Mouse (Mus musculus): ENCODE measurements at regions not wholly inside any gene's neighbourhood (a gene's known extent, or its start where the extent isn't known, plus 50 kb on each side); places are given as distances from the start of the nearest gene placed in this dataset.

DNA sequence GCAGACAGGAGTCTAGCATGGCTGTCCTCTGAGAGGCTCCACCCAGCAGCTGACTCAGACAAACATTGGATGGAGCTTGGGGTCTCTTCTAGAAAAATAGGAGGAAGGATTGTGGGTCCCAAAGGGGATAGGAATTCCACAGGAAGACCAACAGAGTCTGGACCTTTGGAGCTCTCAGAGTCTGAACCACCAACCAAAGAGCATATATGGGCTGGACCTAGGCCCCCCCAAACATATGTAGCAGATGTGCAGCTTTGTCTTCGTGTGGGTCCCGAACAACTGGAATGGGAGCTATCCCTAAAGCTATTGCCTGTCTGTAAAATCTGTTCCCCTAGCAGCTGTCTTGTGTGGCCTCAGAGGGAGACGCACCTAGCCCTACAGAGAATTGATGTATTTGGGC is 50.1 kb upstream of the Cpm start:
- DNase-seq = no peak

DNA sequence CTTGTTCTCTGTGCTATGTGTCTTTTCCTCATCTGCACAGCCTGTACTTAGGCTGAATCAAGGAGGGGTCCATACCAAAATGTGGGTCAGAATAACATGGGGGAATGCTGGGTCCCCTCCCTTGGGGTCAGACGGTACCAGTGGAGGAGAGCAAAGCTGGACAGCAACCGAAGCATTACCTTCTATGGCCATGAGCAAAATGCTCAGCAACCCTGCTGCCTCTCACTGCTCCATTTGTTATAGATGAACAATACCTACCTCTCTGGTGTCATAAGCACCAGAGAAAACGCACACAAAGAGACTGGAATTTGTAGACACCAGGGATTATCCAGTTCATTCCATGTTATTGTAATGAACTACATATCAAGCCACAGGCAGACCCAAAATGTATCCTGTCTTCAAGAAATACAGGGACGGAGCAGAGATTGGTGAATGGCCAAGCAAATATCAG is 50.6 kb upstream of the Cpm start:
- DNase-seq = no peak

DNA sequence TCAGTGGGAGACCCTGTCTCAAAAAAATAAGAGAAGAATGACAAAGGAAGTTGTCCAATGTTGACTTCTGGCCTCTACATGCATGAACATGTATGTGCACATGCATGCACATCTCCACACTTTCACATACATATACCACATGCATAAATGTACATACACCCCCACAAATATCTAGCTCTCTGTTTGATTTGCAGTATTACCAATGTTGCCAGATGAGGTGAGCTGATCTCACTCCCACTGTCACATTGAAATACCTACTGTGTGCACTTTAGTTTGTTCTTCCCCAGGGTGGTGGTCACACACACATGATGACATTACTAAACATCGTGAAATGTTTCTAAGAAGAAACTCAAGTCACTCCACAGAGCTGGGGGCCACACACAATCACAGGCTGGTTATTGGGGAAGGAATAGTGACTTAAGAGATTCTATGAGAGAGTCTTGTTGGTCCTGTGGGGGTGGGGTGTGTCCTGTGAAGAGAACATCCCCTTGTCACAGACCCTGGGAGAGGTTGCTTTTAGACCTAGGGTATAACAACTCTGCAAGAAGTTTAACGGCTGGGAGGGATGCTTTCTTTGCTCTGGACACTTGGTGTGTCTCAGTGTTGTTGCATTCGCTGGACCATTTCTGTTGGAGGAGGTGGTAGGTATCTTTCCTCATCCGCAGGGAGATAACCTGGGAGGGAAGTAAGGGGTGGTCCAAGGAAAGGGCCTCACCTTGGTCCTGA is 51.2 kb upstream of the Cpm start:
- DNase-seq = no peak

DNA sequence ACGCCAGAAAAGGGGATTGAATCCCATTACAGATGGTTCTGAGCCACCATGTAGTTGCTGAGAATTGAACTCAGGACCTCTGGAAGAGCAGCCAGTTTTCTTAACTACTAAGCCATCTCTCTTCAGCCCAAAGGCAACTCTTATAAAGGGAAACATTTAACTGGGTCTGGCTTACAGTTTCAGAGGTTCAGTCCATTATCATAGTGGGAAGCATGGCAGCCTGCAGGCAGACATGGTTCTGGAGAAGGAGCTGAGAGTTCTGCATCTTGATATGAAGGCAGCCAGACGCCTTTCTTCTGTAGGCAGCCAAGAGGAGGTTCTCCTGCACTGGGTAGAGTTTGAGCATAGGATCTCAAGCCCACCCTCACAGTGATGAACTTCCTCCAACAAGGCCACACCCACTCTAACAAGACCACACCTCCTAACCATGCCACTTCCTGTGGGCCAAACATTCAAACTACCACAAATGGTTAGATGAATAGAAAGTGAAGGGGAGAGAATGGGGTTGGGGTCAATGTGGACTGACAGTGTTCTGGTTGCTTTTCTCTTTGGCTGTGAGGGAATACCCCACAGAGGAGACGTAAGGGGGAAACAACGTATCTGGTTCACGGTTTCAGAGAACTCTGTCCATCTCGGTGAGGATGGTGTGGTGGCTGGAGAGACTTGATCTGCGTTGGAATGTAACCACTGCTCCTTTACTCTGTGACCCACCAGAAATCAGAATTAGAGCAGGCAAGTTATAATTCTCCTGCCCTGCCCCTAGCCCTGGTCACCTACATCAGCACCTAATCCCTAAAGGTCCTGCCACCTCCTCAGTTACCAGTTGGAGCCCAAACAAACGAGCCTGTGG is 52.2 kb upstream of the Cpm start:
- no peak for DNase-seq

DNA sequence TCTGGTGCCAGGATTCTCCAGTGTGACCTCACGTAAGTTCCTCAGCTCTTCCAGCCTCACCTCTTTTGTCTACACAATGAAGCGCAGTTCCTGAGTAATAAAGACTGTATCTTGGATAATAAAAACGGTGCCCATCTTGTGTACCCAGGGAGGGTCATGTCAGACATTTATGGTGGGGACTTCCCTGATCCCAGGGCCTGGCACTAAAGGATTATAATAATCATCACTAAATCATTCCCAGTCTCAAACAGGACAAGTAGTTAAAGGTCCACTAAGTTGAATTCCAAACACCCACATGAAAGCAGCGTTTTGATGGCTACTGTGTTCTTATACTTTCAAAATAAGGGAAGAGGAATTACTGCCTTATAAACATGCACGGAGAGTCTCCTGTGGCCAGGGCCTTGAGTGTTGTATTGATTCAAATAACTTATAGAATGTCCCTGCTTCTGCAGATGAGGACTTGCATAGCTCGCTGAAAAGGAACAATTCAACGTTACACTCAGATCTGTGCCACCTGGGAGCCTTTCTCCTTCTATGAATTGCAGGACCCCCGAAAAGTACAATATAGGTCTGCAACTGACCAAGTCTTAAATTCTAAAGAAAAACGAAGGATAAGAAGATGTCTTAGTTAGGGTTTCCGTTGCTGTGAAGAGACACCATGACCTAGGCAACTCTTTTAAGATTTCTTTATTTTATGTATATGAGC is 53.0 kb upstream of the Cpm start:
- no peak for DNase-seq

DNA sequence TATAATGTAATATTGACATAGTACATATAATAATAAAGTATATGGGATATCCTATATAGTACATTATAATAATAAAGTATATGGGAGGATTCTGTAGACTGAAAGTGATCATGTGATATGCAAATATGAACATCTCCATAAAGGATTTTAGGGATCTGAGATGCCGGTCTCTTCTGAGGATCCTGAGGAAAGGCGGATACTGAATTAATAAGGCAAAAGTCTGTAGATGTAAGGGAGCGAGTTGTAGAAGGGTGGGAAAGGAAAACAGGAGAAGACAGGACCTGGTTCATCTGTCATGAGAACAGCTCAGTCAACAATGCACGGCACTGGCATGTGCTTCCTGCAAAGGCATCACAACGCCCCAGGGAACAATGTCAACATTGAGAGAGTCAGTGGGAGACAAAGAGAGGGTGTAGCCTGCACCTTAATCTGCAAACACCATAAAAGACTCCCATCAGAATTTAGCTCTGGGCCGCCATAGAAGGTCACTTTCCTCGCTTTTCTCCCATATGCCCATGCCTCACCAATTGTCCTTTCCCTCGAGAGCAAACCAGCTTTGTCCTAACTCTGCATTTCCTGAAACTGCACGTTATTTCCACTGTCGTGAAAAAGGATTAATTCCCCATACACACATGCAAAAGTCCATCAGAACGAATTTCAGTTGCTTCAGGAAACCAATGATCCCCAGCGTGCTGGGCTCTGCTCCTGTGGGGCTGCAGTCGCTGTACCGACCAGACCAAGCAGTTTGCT is 53.7 kb upstream of the Cpm start:
- no peak for DNase-seq

DNA sequence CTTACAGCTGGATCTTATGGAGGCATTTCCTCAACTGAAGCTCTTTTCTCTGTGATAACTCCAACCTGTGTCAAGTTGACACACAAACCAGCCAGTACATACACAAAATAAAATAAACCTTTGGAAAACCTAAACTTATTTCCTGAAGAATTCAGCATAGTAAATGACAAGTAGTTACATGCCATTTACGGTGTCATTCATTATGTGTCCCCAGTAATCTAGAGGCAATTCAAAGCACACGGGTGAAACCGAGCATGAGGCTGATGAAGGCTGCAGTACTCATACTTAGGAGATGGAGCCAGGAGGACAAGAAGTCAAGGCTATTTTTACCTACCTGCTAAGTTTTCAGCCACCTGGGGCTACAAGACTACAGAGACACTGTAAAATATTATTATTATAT is 54.4 kb upstream of the Cpm start:
- no peak for DNase-seq

DNA sequence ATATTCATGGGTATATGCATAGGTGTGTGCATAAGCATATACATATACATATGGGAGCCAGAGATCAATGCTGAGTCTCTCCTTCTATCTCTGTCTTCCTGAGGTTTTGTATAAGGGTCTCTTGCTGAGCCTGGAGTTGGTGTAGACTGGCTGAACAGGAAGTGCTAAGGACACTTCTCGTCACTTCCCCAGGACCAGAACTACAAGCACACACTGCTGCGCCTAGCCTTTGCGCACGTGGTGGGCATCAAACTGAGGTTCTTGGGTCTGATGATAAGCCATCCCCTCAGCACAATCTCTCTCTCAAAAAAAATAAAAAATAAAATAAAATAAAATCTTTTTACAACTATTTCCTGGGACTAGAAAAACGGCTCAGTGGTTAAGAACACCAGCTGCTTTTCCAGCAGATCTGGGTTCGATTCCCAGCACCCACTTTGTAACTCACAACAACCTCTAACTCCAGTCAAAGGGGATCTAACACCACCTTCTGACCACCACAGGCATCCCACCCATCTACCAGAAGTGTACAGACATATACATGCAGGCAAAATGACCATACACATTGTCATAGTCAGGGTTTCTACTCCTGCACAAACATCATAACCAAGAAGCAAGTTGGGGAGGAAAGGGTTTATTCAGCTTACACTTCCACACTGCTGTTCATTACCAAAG is 55.1 kb upstream of the Cpm start:
- DNase-seq = no peak

DNA sequence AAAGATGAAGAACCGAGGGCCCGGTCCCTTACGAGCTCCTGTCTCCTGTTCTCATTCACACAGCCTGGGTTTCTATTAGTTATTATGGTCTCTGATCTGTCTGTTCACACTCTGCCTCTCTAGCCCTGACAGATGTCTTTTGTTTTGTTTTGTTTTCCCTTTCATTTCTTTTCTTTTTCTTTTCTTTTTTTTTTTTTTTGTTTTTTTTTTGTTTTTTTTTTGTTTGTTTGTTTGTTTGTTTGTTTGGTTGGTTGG is 55.8 kb upstream of the Cpm start:
- no peak for DNase-seq

DNA sequence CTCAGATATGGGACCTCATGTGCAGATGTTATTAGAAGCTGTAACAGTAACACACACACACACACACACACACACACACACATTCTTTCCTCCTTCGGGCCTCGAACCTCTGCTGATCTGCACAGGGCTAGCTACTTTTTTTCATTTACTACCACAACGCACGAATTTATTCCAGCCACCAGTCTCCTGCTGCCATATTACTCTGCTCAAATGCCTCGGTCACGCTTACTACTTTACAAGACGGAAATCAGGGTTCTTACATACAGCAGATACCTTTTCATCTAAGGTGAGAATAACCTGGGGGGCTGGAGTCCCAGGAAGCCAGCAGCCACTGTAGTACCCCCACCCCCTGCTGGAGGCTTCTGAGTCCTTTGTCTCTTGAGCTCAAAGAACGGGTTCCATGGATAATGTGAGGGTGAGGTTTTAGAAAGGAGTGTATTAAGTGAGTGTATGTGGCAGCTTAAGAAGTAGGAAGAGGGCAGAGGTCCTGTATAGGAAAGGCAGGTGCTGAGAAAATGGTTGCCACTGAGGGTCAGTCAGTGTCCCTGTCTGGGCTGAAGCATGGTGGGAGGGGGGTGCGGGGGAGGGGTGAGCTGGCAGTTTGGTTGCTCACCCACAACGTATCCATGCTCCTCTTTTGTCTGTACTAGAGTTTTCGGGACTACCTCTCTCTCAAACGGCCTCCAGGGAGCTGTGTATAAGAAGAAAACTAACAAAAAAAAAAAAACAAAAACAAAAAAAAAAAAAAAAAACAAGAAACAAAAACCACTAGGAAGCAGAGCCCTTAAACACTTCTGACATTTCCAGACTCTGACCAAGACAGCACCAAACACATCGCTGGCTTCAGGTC is 56.3 kb upstream of the Cpm start:
- no peak for DNase-seq

DNA sequence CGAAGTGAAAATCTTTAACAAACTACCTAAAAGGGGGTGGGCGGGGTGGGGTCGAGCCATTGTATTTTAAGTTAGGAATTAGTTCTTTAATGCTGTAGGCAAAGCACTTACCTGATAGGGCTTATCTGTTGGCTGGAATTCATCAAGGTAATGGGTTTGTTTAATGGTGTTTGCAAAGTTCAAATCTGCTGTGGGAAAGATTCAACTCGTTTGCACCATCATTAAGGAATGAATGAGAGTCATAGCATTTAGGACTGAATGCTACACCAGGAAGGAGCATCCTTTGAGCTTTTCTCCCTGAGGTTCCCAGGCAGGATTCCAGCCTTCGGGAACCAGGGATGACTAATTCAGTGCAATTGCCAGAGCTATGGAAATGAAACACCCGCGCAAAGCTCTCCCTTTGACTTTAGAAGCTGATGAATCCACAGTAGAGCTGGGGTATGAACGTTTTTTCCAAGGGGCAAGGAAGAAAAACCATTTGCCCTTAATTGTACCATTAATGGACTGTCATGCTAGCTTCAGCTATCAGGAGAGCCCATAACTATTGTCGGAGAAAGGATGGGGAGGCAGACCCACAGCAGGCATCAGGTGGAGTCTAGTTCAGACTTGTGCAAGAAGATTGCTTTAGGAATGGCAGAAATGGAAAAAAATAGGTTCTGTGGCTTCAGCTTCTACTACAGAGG is 57.3 kb upstream of the Cpm start:
- peak; percentile 28 for DNase-seq

DNA sequence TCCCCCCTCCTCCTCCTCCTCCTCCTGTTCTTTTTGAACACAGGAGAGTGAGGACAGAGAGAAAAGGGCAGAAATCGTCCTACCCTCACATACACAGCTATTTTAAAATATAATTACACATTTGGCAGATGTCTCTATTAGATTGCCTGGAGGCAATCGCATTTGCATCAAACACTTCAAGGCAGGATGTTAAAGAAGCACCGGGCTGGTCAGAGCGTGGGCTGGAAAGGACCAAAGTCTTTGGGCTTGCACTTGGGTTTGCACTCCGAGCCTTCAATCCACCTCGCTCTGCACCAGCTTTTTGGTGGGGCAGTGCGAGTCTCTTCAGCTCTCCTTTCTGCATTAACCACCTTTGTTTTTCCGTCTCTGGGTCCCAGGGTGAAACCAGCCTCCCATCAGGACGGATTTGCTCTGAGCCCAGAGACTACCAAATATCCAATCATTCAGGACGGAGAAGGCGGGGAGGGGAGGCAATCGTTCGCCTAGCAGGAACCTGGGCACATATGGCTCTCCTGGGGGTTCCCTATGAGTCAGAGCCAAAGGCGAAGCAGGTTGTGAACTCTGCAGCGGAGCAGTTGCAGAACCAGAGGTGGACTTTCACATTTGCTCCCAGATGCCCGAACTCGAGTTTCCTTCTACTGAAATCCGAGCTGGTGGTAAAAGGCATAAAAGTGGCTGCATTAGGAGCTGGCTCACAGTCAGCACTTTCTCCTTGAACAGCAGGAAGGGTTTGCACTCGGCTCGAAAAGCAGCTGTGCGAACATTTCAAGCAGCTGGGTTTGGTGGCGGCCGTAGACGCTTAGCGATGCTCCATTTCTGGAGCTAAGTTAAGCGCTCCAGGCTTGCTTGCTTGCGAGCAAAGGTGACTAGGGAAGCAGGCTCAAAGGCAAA is 58.1 kb upstream of the Cpm start:
- DNase-seq = no peak

DNA sequence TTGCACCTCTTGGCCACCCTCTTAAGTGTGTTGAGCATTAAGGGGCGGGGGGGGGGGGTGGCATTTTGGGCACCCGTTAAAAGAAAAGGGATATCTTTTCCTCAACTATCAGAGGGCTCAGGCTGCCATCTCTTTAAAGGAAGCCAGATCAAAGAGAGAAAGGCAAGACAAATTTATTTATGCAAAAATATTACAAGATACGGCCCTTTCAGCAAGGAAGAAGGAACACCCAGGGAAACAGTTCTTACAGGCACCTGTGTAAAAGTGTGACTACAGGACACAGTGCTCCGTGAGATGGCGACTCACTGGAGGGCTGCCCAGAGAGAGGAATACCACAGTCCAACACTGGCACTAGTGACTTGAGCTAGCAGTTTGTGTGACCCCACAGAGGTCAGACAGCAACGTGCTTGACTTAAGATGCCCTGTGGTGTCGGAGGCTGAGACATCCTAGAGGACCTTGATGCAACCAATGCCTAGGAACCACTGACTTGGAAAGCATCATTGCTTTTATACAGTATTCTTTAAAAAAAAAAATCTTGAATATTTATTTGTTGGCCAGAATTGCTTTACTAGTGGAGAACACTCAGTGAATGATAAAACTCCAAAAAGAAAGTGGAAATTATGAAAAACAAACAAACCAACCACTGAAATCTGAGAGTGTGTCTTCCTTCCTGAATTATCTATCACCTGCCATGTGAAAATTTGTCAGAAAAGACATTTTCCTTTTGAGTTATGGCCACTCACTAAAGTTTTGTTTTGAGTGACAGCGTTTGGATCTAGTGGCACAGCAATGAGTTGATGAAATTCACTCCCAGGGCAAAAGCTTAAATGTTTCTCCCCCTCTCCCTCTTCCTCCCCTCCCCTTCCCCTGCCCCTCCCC is 59.0 kb upstream of the Cpm start:
- no peak for DNase-seq

DNA sequence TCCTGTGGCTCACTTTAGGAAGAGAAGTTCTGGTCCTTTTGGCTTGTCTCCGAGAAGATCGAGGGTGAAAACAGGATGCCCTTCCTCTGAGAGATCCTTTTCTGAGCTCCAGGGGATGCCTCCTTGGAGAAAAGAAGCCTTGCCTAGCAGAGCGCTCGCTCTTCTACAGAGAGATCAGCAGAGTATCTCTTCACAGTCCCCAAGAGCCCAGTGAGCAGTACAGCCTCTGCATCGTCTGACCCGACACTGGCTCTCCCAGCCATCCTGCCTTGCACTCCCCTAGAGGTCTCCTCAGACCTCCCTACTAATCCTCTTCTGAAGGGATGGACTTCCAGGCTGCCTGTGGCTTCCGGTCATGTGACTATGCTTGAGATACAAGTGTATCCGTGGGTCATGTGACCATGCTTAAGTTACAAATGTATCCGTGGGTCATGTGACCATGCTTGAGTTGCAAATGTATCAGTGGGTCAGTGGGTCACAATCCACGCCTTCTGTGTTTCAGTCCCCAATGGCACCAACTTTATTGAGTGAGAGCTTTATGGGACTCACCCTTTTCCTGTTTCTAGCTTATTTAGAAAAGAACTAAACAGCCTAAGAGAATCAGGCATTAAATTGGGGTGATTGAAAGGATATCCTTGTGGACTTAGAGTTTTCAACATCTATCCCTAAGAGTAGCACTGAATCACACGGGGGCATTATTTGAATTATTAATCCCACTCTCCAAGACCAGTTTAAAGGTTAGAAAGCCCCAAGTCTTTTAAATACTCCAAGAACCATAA is 59.8 kb upstream of the Cpm start:
- DNase-seq = no peak

DNA sequence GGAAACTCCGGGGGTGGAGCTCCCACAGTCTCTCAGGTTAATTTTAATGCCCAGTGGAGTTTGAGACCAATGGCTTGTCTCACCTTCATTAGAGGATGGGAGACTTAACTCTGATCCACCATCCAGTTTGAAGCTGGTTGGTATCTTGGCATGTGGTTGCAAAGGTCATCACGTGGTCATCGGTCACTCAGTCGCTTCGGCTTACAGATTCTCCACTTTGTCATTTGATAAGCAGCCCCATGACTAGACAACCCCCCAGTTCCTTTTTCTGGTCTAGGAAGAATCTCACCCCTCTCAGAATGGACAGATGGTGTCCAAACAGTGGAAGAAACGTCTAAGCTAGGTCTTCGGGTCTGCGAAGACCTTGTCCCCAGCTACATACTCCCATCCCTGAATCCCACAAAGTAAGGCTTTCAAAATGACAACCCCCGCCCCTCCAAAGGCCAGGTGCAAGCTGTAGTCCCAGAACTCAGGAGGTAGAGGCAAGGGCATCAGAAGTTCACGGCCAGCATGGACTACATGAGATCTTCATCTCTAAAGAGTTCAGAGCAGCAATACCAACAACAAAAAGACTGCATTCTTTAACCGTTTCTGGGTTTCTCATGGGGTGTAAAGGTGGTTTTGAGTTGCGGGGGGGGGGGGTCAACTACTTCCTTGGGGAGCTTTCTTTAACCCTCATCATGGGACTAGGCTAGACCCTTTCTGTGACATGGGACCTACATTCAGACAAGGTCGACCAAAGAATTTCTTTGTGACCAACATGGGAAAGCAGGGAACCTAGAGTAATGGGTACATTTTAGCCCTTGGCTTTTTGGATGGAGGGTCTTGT is 60.6 kb upstream of the Cpm start:
- DNase-seq = no peak

DNA sequence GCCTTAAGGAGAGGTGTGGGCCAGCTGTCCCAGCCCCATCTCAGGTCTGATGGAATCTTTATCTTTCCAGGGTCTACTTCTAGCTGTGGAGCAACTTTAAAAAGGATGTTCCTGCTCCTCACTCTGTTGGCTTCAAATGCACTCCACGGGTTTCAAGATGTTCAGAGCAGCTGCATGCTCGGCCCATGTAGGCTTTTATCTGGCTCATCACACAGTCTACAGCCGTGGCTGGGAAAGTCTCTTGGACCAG is 61.2 kb upstream of the Cpm start:
- DNase-seq = no peak

DNA sequence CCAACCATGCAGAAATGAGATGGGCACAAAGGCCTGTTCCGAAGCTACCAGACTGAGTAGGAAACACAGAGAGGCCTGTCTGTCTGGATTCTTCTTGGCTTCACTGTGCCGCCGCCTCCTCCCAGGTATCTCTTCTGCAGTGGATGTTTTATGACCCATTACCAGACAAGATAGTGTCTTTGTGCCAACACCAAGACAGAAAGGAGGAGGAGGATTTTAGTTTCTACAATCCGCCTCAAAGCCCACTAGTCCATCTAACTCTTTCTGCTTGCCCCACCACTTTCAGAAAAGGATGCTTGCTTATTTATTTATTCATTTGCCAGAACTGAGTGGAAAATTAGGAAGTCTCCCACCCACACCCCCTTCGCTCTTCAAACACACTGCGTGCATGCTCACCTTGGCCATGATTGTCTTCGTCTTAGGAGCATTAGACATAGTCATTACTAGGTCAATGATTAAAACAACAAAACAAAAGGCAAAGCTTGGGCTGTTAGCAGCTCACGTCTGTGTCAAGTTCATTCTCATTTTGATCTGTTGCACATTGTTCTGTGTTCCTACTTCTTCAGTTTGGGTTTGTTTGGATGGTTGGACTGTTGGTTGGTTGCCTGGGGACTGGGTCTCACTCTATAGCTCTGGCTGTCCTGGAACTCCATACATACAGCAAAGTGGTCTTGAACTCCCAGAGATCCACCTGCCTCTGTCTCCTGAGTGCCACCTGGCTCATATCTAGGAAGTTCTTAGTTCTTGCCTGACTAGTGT is 61.7 kb upstream of the Cpm start:
- DNase-seq = no peak

Measured in layer of hippocampus, adult 9-11 months (tissue).